Mouse (Mus musculus) spleen, adult 2 months (tissue): ENCODE results near the gene Cnih2.

Experiments used
- CTCF ChIP-seq: fragments of 200-500 bp; IDR thresholded peaks from 2 replicates; pipeline ENCODE4 v1.5.1; 2011; ENCODE audit warnings: mild to moderate bottlenecking, inconsistent platforms; ENCODE audit not compliant: insufficient read depth, insufficient read length, insufficient replicate concordance; ENCODE audit errors: extremely low read depth
- POLR2A ChIP-seq: fragments of 200-500 bp; IDR thresholded peaks from 2 replicates; pipeline ENCODE4 v1.6.1; 2011; ENCODE audit warnings: low read depth, low read length, inconsistent platforms

GRCm38 (mm10) chr19:5082596-5082995 lies 15.7 kb downstream of the Cnih2 start:
- TF ChIP-seq POLR2A (no peak), CTCF (no peak)
